Mouse (Mus musculus): ENCODE measurements at regions not wholly inside any gene's neighbourhood (a gene's known extent, or its start where the extent isn't known, plus 50 kb on each side); places are given as distances from the start of the nearest gene placed in this dataset.

- TF ChIP-seq EP300 (IDR thresholded peaks at IDR 0.05; ENCODE audit: low read depth) (no peak), CTCF (IDR thresholded peaks at IDR 0.05; ENCODE audit: low read depth) (no peak)
Observed at GRCm38 (mm10) chr17:64210366-64210765, 121.3 kb downstream of the Pja2 start.
